Mouse (Mus musculus) midbrain, postnatal 0 days (tissue): ENCODE data around the gene Tas2r116. TPM values are rescaled to one million over a fixed set of nuclear protein-coding genes. Genes with fewer than 3 reads are reported as not detected.

ENCODE experiments used
- ATAC-seq: fragments of 200-750 bp; cut with Nextera tagmentation; 2 replicates; pipeline ENCODE4 v1.8.0; 2017; ENCODE audit warnings: moderate number of reproducible peaks, mild to moderate bottlenecking, moderate TSS enrichment, moderate library complexity; ENCODE audit not compliant: low FRiP score
- DNase-seq: peaks from one replicate; pipeline ENCODE4 v3.0.0-alpha.2; 2015; ENCODE audit warnings: low spot score
- H3K27ac ChIP-seq: fragments of 300-500 bp; sonication (generic); 2 replicates; pipeline ENCODE4 v1.5.1; 2014; ENCODE audit warnings: low read depth, mild to moderate bottlenecking, low read length, mixed read lengths
- H3K27me3 ChIP-seq: fragments of 300-500 bp; sonication (generic); 2 replicates; pipeline ENCODE4 v1.6.1; 2014; ENCODE audit warnings: low read length, control low read depth, mixed read lengths; ENCODE audit not compliant: insufficient read depth
- H3K36me3 ChIP-seq: fragments of 300-500 bp; sonication (generic); 2 replicates; pipeline ENCODE4 v1.6.1; 2014; ENCODE audit warnings: low read length, control low read depth, mixed read lengths; ENCODE audit not compliant: insufficient read depth
- H3K4me1 ChIP-seq: fragments of 300-500 bp; sonication (generic); 2 replicates; pipeline ENCODE4 v1.6.1; 2014; ENCODE audit warnings: mild to moderate bottlenecking, control low read depth, antibody characterized with exemption, low read length, mixed read lengths; ENCODE audit not compliant: insufficient read depth
- H3K4me2 ChIP-seq: fragments of 300-500 bp; sonication (generic); 2 replicates; pipeline ENCODE4 v1.6.1; 2014; ENCODE audit warnings: low read depth, mild to moderate bottlenecking, low read length, mixed read lengths; ENCODE audit not compliant: poor library complexity, severe bottlenecking
- H3K4me3 ChIP-seq: fragments of 300-500 bp; sonication (generic); 2 replicates; pipeline ENCODE4 v1.5.1; 2014; ENCODE audit warnings: low read depth, mild to moderate bottlenecking, low read length, moderate library complexity
- H3K9ac ChIP-seq: fragments of 300-500 bp; sonication (generic); replicated peaks from 2 replicates; pipeline ENCODE4 v1.6.1; 2014; ENCODE audit warnings: mild to moderate bottlenecking, low read length, moderate library complexity, mixed read lengths; ENCODE audit not compliant: poor library complexity, severe bottlenecking
- H3K9me3 ChIP-seq: fragments of 300-500 bp; sonication (generic); 2 replicates; pipeline ENCODE4 v1.6.1; 2016; ENCODE audit warnings: low read length, control low read depth
- CTCF ChIP-seq: IDR thresholded peaks from 2 replicates; pipeline ENCODE4 v1.5.1; 2016; ENCODE audit warnings: antibody characterized with exemption, mild to moderate bottlenecking
- WGBS: fragments of 180-500 bp; shearing (Covaris S2); extraction: QIAGEN DNeasy Blood & Tissue Kit; methylation state at CpG from one replicate; pipeline ENCODE4 v1.1.7; 2014; 5-methylcytosine and 5-hydroxymethylcytosine counted together
- polyA plus RNA-seq: library from polyadenylated mRNA; unstranded; fragments of >200 nt; fragmentation: Nextera tagmentation; extraction: Ambion mirVana; gene quantifications from 2 replicates; pipeline ENCODE4 v1.2.1, GENCODE M21; 2015
- total RNA-seq: library from RNA; depleted of rRNA; stranded (reverse); fragments of >200 nt; gene quantifications from 2 replicates; pipeline ENCODE4 v1.2.3, GENCODE M21; 2014; rRNA removed

Gene Tas2r116
- total RNA-seq = not detected in 2 replicates
- not detected in 2 replicates for polyA plus RNA-seq

- Histone ChIP-seq H3K9me3 (no peaks in the 10 kb centered on the region), H3K4me2 (no peak within 1 kb of the TSS), H3K27me3 (no peaks in the 10 kb centered on the region), H3K36me3 (no peaks in the 10 kb centered on the region), H3K9ac (no peak within 1 kb of the TSS), H3K4me3 (no peak within 1 kb of the TSS), H3K27ac (no peak within 1 kb of the TSS), H3K4me1 (no peaks in the 10 kb centered on the region)
- no peak for ATAC-seq
- WGBS = 80% methylated on average over 1 of the region's 1 CpGs
- no peak for DNase-seq
- no peak for TF ChIP-seq CTCF
Observed at GRCm38 (mm10) chr6:132855138-132855537, at the start of gene Tas2r116. Gene Tas2r116, plus strand, starts transcription at chr6:132855438.

- H3K4me2 ChIP-seq = no peak within 1 kb of the TSS
- no peak for ATAC-seq
- WGBS = 88% methylated on average over 1 of the region's 1 CpGs
- no peak within 1 kb of the TSS for H3K4me3 ChIP-seq
- no peak within 1 kb of the TSS for H3K9ac ChIP-seq
- no peak for DNase-seq
- H3K27ac ChIP-seq = no peak within 1 kb of the TSS
- H3K9me3 ChIP-seq = no peaks in the 10 kb centered on the region
- no peaks in the 10 kb centered on the region for H3K36me3 ChIP-seq
- no peak for TF ChIP-seq CTCF
- no peaks in the 10 kb centered on the region for H3K27me3 ChIP-seq
- no peaks in the 10 kb centered on the region for H3K4me1 ChIP-seq
Observed at GRCm38 (mm10) chr6:132846842-132847241, 8.4 kb upstream of the Tas2r116 start, which contains the start of gene Tas2r123. Gene Tas2r123, plus strand, starts transcription at chr6:132847142.

GRCm38 (mm10) chr6:132867708-132868107 lies 12.5 kb downstream of the Tas2r116 start, which contains the start of gene Tas2r110:
Gene Tas2r110, plus strand, starts transcription at chr6:132868008.
- H3K36me3 ChIP-seq = no peaks in the 10 kb centered on the region
- DNase-seq (no peak), ATAC-seq (no peak)
- H3K27me3 ChIP-seq = no peaks in the 10 kb centered on the region
- no peak within 1 kb of the TSS for H3K4me3 ChIP-seq
- H3K9me3 ChIP-seq = no peaks in the 10 kb centered on the region
- no peak for TF ChIP-seq CTCF
- no peak within 1 kb of the TSS for H3K27ac ChIP-seq
- no peak within 1 kb of the TSS for H3K4me2 ChIP-seq
- no peaks in the 10 kb centered on the region for H3K4me1 ChIP-seq
- no peak within 1 kb of the TSS for H3K9ac ChIP-seq

GRCm38 (mm10) chr6:132892711-132893110 lies 37.5 kb downstream of the Tas2r116 start, which contains the start of gene Tas2r113:
Gene Tas2r113, plus strand, starts transcription at chr6:132893011.
- DNase-seq (no peak), ATAC-seq (no peak)
- TF ChIP-seq CTCF = no peak
- 64% methylated on average over 1 of the region's 1 CpGs for WGBS
- no peaks in the 10 kb centered on the region for H3K36me3 ChIP-seq
- no peak within 1 kb of the TSS for H3K9ac ChIP-seq
- no peak within 1 kb of the TSS for H3K4me3 ChIP-seq
- H3K27me3 ChIP-seq = no peaks in the 10 kb centered on the region
- H3K4me2 ChIP-seq = no peak within 1 kb of the TSS
- H3K4me1 ChIP-seq = no peaks in the 10 kb centered on the region
- no peak within 1 kb of the TSS for H3K27ac ChIP-seq
- no peaks in the 10 kb centered on the region for H3K9me3 ChIP-seq

Other genes starting within 250 kb of the Tas2r116 start
- not detected in 2 replicates for gene A630073D07Rik, start 203.9 kb upstream of the Tas2r116 start, total RNA-seq
- gene A630073D07Rik, start 203.9 kb upstream of the Tas2r116 start, polyA plus RNA-seq = not detected in 2 replicates
- gene Tas2r120, start 198.5 kb upstream of the Tas2r116 start, total RNA-seq = not detected in 2 replicates
- gene Tas2r120, start 198.5 kb upstream of the Tas2r116 start, polyA plus RNA-seq = not detected in 2 replicates
- gene Tas2r121, start 154.4 kb upstream of the Tas2r116 start, total RNA-seq = not detected in 2 replicates
- not detected in 2 replicates for gene Tas2r121, start 154.4 kb upstream of the Tas2r116 start, polyA plus RNA-seq
- gene Tas2r122, start 143.5 kb upstream of the Tas2r116 start, total RNA-seq = not detected in 2 replicates
- not detected in 2 replicates for gene Tas2r122, start 143.5 kb upstream of the Tas2r116 start, polyA plus RNA-seq
- gene Tas2r115, start 117.4 kb upstream of the Tas2r116 start, total RNA-seq = not detected in 2 replicates
- gene Tas2r115, start 117.4 kb upstream of the Tas2r116 start, polyA plus RNA-seq = not detected in 2 replicates
- not detected in 2 replicates for gene Tas2r124, start 100.7 kb upstream of the Tas2r116 start, total RNA-seq
- not detected in 2 replicates for gene Tas2r124, start 100.7 kb upstream of the Tas2r116 start, polyA plus RNA-seq
- gene Tas2r102, start 93.3 kb upstream of the Tas2r116 start, total RNA-seq = not detected in 2 replicates
- not detected in 2 replicates for gene Tas2r102, start 93.3 kb upstream of the Tas2r116 start, polyA plus RNA-seq
- not detected in 2 replicates for gene Tas2r136, start 77.3 kb upstream of the Tas2r116 start, total RNA-seq
- gene Tas2r136, start 77.3 kb upstream of the Tas2r116 start, polyA plus RNA-seq = not detected in 2 replicates
- gene Tas2r117, start 52.6 kb upstream of the Tas2r116 start, total RNA-seq = not detected in 2 replicates
- gene Tas2r117, start 52.6 kb upstream of the Tas2r116 start, polyA plus RNA-seq = not detected in 2 replicates
- not detected in 2 replicates for gene Tas2r123, start 8.3 kb upstream of the Tas2r116 start, total RNA-seq
- gene Tas2r123, start 8.3 kb upstream of the Tas2r116 start, polyA plus RNA-seq = not detected in 2 replicates
- not detected in 2 replicates for gene Tas2r110, start 12.6 kb downstream of the Tas2r116 start, total RNA-seq
- gene Tas2r110, start 12.6 kb downstream of the Tas2r116 start, polyA plus RNA-seq = not detected in 2 replicates
- gene Tas2r113, start 37.6 kb downstream of the Tas2r116 start, total RNA-seq = not detected in 2 replicates
- gene Tas2r113, start 37.6 kb downstream of the Tas2r116 start, polyA plus RNA-seq = not detected in 2 replicates
- not detected in 2 replicates for gene Tas2r125, start 54.2 kb downstream of the Tas2r116 start, total RNA-seq
- gene Tas2r125, start 54.2 kb downstream of the Tas2r116 start, polyA plus RNA-seq = not detected in 2 replicates
- gene Tas2r129, start 95.7 kb downstream of the Tas2r116 start, total RNA-seq = not detected in 2 replicates
- gene Tas2r129, start 95.7 kb downstream of the Tas2r116 start, polyA plus RNA-seq = not detected in 2 replicates
- gene Tas2r131, start 102.5 kb downstream of the Tas2r116 start, total RNA-seq = not detected in 2 replicates
- not detected in 2 replicates for gene Tas2r131, start 102.5 kb downstream of the Tas2r116 start, polyA plus RNA-seq
- not detected in 2 replicates for gene Tas2r109, start 125.5 kb downstream of the Tas2r116 start, total RNA-seq
- gene Tas2r109, start 125.5 kb downstream of the Tas2r116 start, polyA plus RNA-seq = not detected in 2 replicates
- not detected in 2 replicates for gene Tas2r103, start 181.7 kb downstream of the Tas2r116 start, total RNA-seq
- gene Tas2r103, start 181.7 kb downstream of the Tas2r116 start, polyA plus RNA-seq = not detected in 2 replicates
- gene Tas2r140, start 200.4 kb downstream of the Tas2r116 start, total RNA-seq = not detected in 2 replicates
- not detected in 2 replicates for gene Tas2r140, start 200.4 kb downstream of the Tas2r116 start, polyA plus RNA-seq
- gene Smim10l1, start 249.5 kb downstream of the Tas2r116 start, total RNA-seq = 185 and 229 TPM in 2 replicates
- gene Smim10l1, start 249.5 kb downstream of the Tas2r116 start, polyA plus RNA-seq = 149 and 160 TPM in 2 replicates